Mouse (Mus musculus) Muller cell, postnatal 12 days (primary cell): Measurements from ENCODE around the gene Gm11938.

Experiments
- DNase-seq: peaks from one replicate; pipeline ENCODE4 v3.0.0-alpha.2; 2015; ENCODE audit errors: inconsistent ontology term

Gm11938 gene

DNA sequence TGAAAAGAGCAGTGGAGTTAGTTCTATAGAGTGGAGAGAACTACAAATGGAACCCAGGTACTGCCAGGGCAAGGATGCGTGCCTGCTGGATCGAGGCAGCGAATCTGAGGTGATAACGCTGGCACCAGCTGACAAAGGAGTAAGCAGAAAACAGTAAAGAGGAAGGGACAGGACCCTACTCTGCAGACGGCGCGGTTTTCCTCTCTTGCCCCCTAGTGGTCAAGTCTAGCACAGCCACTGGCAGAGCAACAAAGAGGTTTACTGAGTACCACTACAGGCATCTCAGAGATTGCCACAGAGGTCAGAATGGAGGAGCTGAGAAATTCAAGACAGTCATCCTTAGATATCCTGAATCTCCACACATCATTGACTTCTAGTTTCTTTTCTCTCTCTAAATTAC, 29.0 kb downstream of the Gm11938 start:
- DNase-seq: peak; percentile 61

DNA sequence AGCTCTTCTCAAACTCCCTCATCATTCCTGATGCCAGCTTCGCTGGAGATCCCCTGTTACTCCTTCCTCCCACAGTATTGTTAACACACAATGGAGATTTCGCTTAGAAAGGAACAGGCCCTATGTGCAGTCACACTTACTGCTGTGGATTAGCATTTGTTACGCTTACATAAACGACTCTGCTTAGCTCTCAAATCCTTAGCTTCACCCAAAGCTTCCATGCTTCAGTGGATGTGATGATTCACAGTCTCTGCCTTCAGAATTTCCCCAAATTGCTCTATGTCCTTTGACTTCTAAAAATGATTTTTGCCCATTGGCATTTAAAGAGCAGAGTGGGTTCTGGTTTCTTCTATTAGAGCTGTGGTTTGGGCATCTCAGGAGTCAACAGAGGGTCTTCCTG, 29.9 kb downstream of the Gm11938 start:
- no peak for DNase-seq

DNA sequence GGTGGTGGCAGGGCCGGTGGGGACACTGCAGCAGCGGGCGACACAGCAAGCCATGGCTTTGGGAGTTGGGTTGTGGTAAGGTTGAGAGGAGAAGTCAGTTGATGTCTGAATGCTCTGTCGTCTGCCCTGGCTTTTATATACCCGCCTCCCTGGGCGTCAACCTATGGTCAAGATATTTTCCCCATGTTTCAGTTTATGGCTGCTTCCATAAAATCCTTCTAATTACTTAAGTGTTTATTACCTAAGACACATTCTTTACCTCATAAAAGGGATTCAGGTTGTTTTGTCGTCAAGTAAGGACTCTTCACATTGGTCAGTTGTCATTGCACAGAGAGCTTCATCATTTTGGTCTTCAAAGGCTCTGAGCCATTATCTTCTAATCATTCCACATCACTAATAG, 36.6 kb downstream of the Gm11938 start, which contains the start of gene Krtap3-1:
TSS of gene Krtap3-1 (minus strand) at position 101 of the 400 bp plus-strand sequence.
- DNase-seq: no peak

DNA sequence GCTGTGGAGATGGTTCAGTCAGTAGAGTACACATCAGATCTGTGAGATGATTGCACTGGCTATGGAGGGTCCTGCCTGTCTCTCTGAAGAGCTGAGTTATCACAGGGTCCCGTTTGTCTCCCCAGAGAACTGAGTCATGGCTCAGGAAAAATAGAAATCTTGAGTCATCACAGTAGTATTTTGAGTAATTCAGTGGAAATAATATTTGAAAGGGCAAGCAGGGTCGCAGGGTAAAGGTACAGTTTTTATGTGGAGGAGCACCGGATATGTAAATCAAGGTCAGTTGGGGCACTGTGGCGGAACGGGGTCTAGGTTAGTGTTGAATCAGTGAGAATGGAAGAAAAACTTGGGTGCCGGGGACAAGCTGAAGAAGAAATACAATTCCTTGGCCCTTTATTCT, 40.5 kb downstream of the Gm11938 start:
- no peak for DNase-seq

- DNase-seq: no peak
Measured at GRCm38 (mm10) chr11:99559366-99559765, 43.7 kb downstream of the Gm11938 start, which contains the start of gene Gm11939. TSS of gene Gm11939 (minus strand) at chr11:99559466.

DNA sequence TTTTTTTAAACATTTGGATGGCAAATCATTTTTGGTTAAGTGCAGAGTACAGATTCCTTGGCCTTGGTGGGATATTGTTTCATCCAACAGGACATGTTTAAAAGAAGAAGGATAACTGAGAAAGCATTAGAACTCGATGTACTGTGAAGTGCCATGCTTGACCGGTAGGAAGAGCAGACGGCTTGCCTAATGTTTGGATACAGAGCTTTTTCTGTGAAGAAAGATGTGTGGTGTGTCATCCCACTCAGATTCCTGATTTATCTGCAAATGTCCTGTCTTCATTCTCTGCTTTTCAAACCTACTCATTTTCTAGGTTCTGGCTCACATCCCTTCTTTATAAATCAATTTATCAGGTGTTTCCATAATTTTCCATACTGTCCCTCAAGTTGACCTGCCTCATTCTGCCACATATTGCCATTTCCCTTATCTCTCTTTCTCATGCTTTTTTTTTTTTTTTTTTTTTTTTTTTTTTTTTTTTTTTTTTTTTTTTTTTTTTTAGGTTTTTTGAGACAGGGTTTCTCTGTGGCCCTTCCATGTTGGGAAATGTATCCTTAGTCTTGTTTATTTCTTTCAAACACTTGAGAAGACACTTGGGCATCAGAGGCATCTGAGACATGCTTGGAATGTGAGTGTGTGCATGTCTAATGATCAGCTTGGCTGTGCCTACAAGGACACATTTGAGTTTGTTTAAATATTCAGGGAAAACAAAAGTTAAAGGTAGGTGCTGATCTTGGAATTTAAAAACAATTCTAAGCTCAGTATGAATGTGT, 44.9 kb downstream of the Gm11938 start:
- DNase-seq: peak; percentile 39

GRCm38 (mm10) chr11:99556753-99557152, 46.4 kb downstream of the Gm11938 start, which contains the start of gene Krtap3-2:
TSS of gene Krtap3-2 (minus strand) at chr11:99556853.
- no peak for DNase-seq

- no peak for DNase-seq
Measured at GRCm38 (mm10) chr11:99556195-99556594, 46.9 kb downstream of the Gm11938 start.
